Comparison of ENCODE assay signal across 20 mouse cellular contexts in genomic region chr10:34363756-34364155, GRCm38 (mm10). TPM values are rescaled to one million over a fixed set of nuclear protein-coding genes. Genes with fewer than 3 reads are reported as not detected.
DNase-seq lines count a peak whose midpoint lies in the region.
"Had no signal": no experiment of that assay in that cellular context is flagged by ENCODE, and none has a peak within 500 bp of the region (broad histone marks: within the 10 kb centered on the region; RNA-seq: fewer than 3 reads in every experiment).

No protein-coding gene starts in this region.

- no peaks in the 10 kb centered on the region for H3K27me3 ChIP-seq in heart, embryonic 10.5 days (ENCODE audit: insufficient read depth, poor library complexity, severe bottlenecking)
- H3K27me3 ChIP-seq: limb, embryonic 15.5 days; neural tube, embryonic 15.5 days had no signal

- H3K36me3 ChIP-seq in heart, embryonic 10.5 days, result no peaks in the 10 kb centered on the region
- H3K36me3 ChIP-seq: limb, embryonic 15.5 days; neural tube, embryonic 15.5 days had no signal

- DNase-seq in cerebellum, adult 8-10 months, result peak; percentile 9
- no peak for DNase-seq in cerebellum, adult 11-12 months
- peak; percentile 7 for DNase-seq in heart, adult 8-10 months (ENCODE audit: low spot score)
- DNase-seq in heart, embryonic 10.5 days (ENCODE audit: low spot score), result no peak
- DNase-seq in left cerebral cortex, postnatal 4 days, result peak; percentile 51
- DNase-seq in left cerebral cortex, adult 8-10 months (ENCODE audit: low spot score in 2 of 2), result no peak
- peak; percentile 17 to 23 for DNase-seq in lung, postnatal 4 days
- DNase-seq: B cell, adult 2 months; forebrain, postnatal 0 days; midbrain, embryonic 14.5 days; retina, postnatal 1 day; right cerebral cortex, postnatal 4 days; thymus, postnatal 36 days had no signal

- no peaks in the 10 kb centered on the region for H3K9me3 ChIP-seq in heart, embryonic 10.5 days
- H3K9me3 ChIP-seq: limb, embryonic 15.5 days; neural tube, embryonic 15.5 days had no signal

- no peak overlapping the region for H3K27ac ChIP-seq in heart, embryonic 10.5 days
- H3K27ac ChIP-seq: hindbrain, embryonic 14.5 days; limb, embryonic 15.5 days; neural tube, embryonic 15.5 days had no signal

- intact Hi-C loops in left cerebral cortex, postnatal 4 days (cut with DNase I), result no loop called here

- H3K4me1 ChIP-seq in heart, embryonic 10.5 days, result no peaks in the 10 kb centered on the region
- H3K4me1 ChIP-seq: limb, embryonic 15.5 days; neural tube, embryonic 15.5 days had no signal

- no peak overlapping the region for H3K4me3 ChIP-seq in heart, embryonic 10.5 days
- H3K4me3 ChIP-seq: limb, embryonic 15.5 days; myocyte; neural tube, embryonic 15.5 days had no signal

RNA-seq across cellular contexts. Expression of gene Col10a1, which starts 26.0 kb away (rescaled TPM):
- not detected for total RNA-seq in heart, adult 8-10 months (2022)
- polyA plus RNA-seq in heart, embryonic 10.5 days (2016; fragmentation: Nextera tagmentation; extraction: Ambion mirVana), result 0.15 and 0.20 TPM in 2 replicates
- under 1 TPM in 1 of 2 experiments, not detected in 1; 0.10 TPM for total RNA-seq in left cerebral cortex, postnatal 4 days (2021)
- under 1 TPM; 0.14 to 0.28 (median 0.24) TPM for total RNA-seq in left cerebral cortex, adult 8-10 months (2022)
- total RNA-seq: gastrocnemius, postnatal 4 days; megakaryocyte progenitor cell, adult 5-6 weeks had no signal
- polyA plus RNA-seq: large intestine, adult 2 months had no signal

RNA-seq across cellular contexts. Expression of gene Nt5dc1, which starts 54.6 kb away (rescaled TPM):
- 10 to 100 TPM in 2 of 4 experiments, 1 to 10 TPM in 2; 8.1 to 13.2 (median 10.9) TPM for total RNA-seq in heart, adult 8-10 months (2022)
- polyA plus RNA-seq in heart, embryonic 10.5 days (2016; fragmentation: Nextera tagmentation; extraction: Ambion mirVana), result 7.3 and 8.2 TPM in 2 replicates
- total RNA-seq in left cerebral cortex, postnatal 4 days (2021), result 1 to 10 TPM; 2.3 to 2.7 TPM
- total RNA-seq in left cerebral cortex, adult 8-10 months (2022), result 1 to 10 TPM; 2.6 to 4.4 (median 4.1) TPM

Comparison
In these comparisons a context has a peak if more than half of its experiments do, and no peak if none do; other contexts are left out.
1. DNase-seq: peak in cerebellum, adult 8-10 months (single experiment), heart, adult 8-10 months (single experiment), left cerebral cortex, postnatal 4 days (single experiment) and lung, postnatal 4 days (2 of 2); none in cerebellum, adult 11-12 months (single experiment), heart, embryonic 10.5 days (single experiment) and left cerebral cortex, adult 8-10 months (0 of 2).